Mouse (Mus musculus): ENCODE measurements around the gene Ube2n. TPM values are rescaled to one million over a fixed set of nuclear protein-coding genes. Genes with fewer than 3 reads are reported as not detected.

Ube2n gene
- polyA plus RNA-seq, 1 experiment from 2014 or later: 266 TPM

DNA sequence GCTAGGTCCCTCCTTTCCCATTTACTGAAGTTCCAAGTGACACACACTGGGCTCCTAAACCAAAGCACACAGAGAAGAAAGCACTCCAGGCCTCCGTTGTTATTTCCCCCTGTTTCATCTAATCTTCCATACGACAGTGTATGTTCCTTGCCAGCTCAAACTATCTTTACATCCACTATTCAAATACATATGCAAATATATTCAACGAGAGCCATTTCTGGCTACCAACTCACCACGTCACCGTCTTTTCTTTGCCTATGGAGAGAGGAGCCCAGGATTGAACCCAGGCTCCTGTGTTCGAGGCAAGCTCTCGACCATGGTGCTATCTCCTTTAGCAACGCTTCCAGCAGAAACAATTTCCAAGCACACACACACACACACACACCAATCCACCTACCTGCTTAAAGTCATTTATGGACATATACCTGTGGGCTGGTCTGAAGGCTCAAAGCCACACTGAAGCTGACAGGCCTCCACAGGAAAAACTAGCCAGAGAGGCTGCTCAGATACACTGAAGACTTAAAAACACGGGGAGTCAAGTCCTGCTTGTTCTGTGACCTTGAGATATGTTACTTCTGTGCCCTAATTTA is 45.5 kb downstream of the Ube2n start:
- H3K9ac ChIP-seq: no peak overlapping the region; the same call in 1 of the 2 replicates
- peak overlapping the region; percentile 3; the same call in 1 of the 2 replicates for H3K27ac ChIP-seq (ENCODE audit: poor library complexity, severe bottlenecking)
- no peak for ATAC-seq (ENCODE audit: insufficient number of reproducible peaks, low FRiP score)
- H3K4me1 ChIP-seq (replicated peaks): peaks cover 59% of the 10 kb centered on the region
- H3K4me3 ChIP-seq: peak overlapping the region; percentile 30
- peak overlapping the region; percentile 47 for H3K4me2 ChIP-seq
- peaks cover 6% of the 10 kb centered on the region for H3K36me3 ChIP-seq
- H3K27me3 ChIP-seq (replicated peaks): no peaks in the 10 kb centered on the region
- no peaks in the 10 kb centered on the region for H3K9me3 ChIP-seq (replicated peaks)
- WGBS: 76% methylated on average over 9 of the region's 9 CpGs

DNA sequence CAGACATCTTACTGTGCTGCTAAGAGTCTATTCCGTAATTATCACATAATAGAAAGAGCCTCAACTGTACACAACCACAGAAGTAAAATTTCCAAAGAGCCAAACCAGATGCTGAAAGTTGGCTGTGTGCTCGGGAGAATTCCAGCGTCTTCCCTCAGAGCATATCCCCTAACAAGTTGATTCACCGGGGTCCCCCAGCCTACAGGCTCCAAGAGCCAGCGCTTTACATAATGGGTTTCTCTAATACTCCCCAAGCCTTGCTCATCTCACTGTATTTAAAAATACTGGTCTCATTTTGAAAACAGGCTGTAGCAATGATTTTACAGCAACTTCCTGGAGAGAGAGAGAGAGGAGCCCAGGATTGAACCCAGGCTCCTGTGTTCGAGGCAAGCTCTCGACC is 46.7 kb downstream of the Ube2n start:
- peak overlapping the region; percentile 97 for H3K9ac ChIP-seq
- H3K9me3 ChIP-seq (replicated peaks): no peaks in the 10 kb centered on the region
- ATAC-seq (ENCODE audit: insufficient number of reproducible peaks, low FRiP score): no peak
- H3K27me3 ChIP-seq (replicated peaks): no peaks in the 10 kb centered on the region
- WGBS: 53% methylated on average over 7 of the region's 7 CpGs
- H3K27ac ChIP-seq (ENCODE audit: poor library complexity, severe bottlenecking): no peak overlapping the region
- H3K4me1 ChIP-seq (replicated peaks): peaks cover 53% of the 10 kb centered on the region
- peak overlapping the region; percentile 88 for H3K4me2 ChIP-seq
- peak overlapping the region; percentile 89 for H3K4me3 ChIP-seq
- H3K36me3 ChIP-seq: peaks cover 6% of the 10 kb centered on the region

DNA sequence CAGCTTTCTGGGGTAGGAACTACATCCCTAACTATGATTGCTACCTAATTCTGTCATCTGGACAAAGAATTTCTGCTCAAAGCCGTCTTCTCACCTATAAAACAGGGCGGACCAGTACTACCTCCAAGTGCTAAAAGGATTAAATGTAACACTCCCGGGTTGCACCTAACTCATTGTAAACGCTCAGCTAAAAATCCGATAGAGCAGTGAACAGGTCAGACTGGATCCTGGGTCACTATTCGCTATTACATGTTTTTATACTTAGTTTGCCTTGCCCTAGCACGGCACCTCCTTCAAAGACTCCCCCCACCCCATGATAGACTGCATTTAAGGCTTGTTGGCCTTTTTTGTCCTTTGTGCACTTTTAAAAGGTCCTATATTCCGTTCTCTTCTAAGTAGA is 47.5 kb downstream of the Ube2n start:
- H3K27me3 ChIP-seq (replicated peaks): no peaks in the 10 kb centered on the region
- no peaks in the 10 kb centered on the region for H3K9me3 ChIP-seq (replicated peaks)
- H3K4me1 ChIP-seq (replicated peaks): peaks cover 45% of the 10 kb centered on the region
- 6% methylated on average over 8 of the region's 8 CpGs for WGBS
- H3K27ac ChIP-seq (ENCODE audit: poor library complexity, severe bottlenecking): peak overlapping the region; percentile 93; the same call in 1 of the 2 replicates
- no peak for ATAC-seq (ENCODE audit: insufficient number of reproducible peaks, low FRiP score)
- peak overlapping the region; percentile 89 for H3K4me3 ChIP-seq
- H3K4me2 ChIP-seq: peak overlapping the region; percentile 88
- H3K36me3 ChIP-seq: peaks cover 4% of the 10 kb centered on the region
- H3K9ac ChIP-seq: peak overlapping the region; percentile 97

DNA sequence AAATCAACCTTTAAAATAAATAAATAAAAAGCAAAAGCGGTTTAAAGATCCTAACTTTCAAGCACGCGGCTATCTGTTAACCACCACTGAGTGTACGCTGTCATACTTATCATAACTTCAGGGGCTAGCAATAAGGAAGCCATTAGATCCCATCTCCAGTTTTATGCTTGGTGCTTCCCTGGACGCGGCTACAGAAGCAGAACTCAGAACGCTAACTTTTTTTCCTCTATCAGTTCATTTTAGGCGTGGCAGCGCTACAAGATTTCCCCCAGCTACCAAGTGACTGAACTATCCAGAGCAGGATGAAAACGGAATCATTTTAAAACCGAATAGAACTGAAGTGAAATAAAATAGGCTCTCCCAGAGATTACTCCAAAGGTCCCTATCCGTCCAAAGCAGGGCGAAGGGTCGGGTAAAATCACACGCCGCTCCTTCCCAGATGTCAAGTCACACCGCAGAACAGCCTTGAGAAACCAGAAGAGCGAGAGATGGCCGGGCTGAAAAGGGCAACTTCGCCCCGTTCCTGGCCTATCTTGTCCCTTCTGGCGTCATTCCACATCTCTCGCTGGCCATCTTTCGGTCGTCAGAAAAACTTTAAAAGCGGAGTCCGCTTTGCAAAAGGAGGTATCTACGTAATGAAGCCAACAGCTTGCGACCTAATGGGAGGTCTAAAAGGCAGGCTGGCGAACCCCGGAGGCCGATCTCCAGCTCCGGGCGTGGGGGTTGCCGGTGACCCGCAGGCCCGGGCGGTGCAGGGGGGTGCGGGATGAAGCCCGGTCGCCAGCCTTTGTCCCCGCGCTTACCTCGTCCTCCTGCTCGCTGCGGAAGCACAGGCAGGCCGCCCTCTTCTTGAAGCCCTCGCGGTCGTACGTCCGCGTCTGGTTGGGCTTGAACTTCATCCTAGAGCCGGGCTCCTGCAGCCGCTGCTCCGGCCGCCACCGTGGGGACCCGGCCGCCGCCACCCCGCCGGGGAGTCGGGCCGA is 48.2 kb downstream of the Ube2n start:
- H3K4me3 ChIP-seq: peak overlapping the region; percentile 89
- no peaks in the 10 kb centered on the region for H3K9me3 ChIP-seq (replicated peaks)
- H3K4me2 ChIP-seq: peak overlapping the region; percentile 88
- H3K27me3 ChIP-seq (replicated peaks): no peaks in the 10 kb centered on the region
- H3K36me3 ChIP-seq: no peaks in the 10 kb centered on the region; the same call in 1 of the 2 replicates
- peak; percentile 34 for ATAC-seq (ENCODE audit: insufficient number of reproducible peaks, low FRiP score)
- under 1% methylated on average over 65 of the region's 65 CpGs for WGBS
- peaks cover 44% of the 10 kb centered on the region for H3K4me1 ChIP-seq (replicated peaks)
- peak overlapping the region; percentile 97 for H3K9ac ChIP-seq
- H3K27ac ChIP-seq (ENCODE audit: poor library complexity, severe bottlenecking): peak overlapping the region; percentile 93

DNA sequence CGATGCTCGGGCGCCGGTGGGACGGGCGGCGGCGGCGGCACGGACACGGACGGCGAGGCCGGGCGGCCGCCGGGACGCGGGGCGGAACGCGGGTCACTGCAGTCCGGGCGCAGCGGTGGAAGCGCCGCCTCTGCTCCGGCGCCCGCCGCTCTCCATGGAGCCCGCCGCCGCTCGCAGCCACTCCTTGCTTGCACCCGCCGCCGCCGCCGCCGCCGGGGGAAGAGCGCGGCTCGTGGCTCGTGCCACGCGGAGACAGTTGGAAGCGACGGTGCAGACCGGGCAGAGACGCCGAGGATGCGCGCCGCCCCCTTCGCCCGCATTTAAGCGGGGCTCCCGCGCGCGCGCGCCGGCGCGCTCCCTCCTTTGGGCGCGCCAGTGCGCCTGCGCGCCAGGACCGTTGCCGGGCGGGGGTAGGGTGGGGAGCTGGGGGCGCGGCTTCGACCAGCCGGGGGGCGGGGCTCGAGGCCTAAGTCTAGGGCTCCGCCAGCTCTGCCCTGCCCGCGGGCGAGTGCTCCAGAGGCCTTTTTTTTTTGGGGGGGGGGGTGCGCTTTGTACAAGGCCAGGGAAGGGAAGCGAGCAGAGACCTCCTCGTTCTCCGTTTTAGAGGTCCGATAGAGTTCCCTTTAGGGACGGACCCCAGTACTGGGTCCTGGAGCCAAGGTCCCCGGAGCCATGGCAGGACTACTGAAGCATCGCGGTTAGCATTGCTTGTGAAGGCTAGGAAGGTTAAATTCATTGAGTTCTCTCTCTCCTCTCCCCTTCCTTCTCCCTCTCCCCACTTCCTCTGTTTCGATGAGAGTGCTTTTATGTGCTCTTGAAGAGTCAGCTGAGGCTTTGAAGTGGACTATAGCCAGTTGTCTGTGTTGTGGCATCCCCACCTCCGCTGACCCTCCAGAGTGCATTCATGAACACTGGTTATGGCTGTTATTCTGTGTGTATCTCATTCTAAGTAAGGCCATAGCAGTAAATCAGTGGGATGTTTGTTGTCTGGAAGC is 49.2 kb downstream of the Ube2n start, which contains the start of gene Nudt4:
Gene Nudt4 (minus strand): TSS at position 296 of the 995 bp plus-strand sequence.
- Histone ChIP-seq H3K36me3 (no peaks in the 10 kb centered on the region; the same call in 1 of the 2 replicates), H3K9ac (peak within 1 kb of the TSS; percentile 97), H3K4me2 (peak within 1 kb of the TSS; percentile 88), H3K27me3 (replicated peaks) (no peaks in the 10 kb centered on the region), H3K27ac (ENCODE audit: poor library complexity, severe bottlenecking) (peak within 1 kb of the TSS; percentile 93), H3K4me1 (replicated peaks) (peaks cover 37% of the 10 kb centered on the region), H3K4me3 (peak within 1 kb of the TSS; percentile 89), H3K9me3 (replicated peaks) (no peaks in the 10 kb centered on the region)
- ATAC-seq (ENCODE audit: insufficient number of reproducible peaks, low FRiP score): peak; percentile 93
- 2% methylated on average over 91 of the region's 97 CpGs for WGBS

DNA sequence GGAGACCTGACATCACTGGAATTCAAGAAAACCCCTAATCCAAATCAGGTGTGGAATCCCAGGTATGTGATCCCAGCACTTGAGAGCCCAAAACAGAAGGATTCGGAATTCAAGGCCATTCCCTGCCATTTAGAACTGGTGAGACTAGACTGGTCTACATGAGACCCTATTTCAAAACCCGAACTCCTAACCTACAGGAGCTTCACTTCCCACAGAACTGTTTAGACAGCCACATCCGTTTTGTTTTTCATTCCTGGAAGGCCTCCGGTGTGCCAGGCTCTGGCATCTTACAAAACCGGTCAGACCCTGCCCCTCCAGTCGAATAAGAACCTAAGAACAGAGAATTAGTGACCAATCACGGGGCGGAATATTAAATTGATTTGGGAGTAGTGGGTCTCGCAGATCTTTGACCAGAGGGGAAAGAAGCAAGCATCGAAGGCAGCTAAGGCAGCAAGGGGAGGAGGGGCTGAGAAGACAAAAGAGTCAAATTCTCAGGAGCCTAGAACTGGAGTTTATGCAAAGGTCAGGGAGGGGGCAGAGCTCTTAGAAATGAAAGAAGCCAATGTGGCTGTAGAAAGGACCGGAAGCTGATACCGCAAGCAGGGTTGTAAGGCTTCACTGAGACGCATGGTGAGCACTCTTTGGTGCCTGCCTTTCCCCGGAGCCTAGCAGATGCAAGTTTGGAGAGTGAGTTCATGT is 50.4 kb downstream of the Ube2n start:
- Histone ChIP-seq H3K4me2 (peak overlapping the region; percentile 37), H3K4me1 (replicated peaks) (peaks cover 27% of the 10 kb centered on the region), H3K9me3 (replicated peaks) (no peaks in the 10 kb centered on the region), H3K36me3 (no peaks in the 10 kb centered on the region), H3K9ac (peak overlapping the region; percentile 29), H3K27ac (ENCODE audit: poor library complexity, severe bottlenecking) (peak overlapping the region; percentile 26; the same call in 1 of the 2 replicates), H3K27me3 (replicated peaks) (no peaks in the 10 kb centered on the region), H3K4me3 (no peak overlapping the region; the same call in 1 of the 2 replicates)
- WGBS: 26% methylated on average over 14 of the region's 14 CpGs
- ATAC-seq (ENCODE audit: insufficient number of reproducible peaks, low FRiP score): no peak

DNA sequence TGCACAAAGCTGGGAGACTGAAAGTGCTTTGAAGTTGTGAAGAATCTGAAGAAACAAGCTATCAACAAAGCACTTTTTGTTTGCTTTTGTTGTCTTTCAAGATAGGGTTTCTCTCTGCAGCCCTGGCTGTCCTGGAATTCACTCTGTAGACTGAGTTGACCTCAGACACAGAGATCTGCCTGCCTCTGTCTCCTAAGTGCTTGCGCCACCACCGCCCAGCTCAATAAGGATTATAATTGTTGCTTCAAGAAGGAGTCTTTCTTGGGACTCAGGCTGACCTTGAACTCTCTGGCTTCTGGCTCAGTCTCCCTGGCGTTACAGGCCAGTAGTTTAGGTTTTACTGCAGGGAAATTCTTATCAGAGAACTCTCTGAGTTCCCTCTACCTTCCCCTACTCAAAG is 51.8 kb downstream of the Ube2n start:
- WGBS: 78% methylated on average over 3 of the region's 3 CpGs
- H3K27ac ChIP-seq (ENCODE audit: poor library complexity, severe bottlenecking): no peak overlapping the region
- peaks cover 15% of the 10 kb centered on the region for H3K4me1 ChIP-seq (replicated peaks)
- H3K27me3 ChIP-seq (replicated peaks): no peaks in the 10 kb centered on the region
- H3K9me3 ChIP-seq (replicated peaks): no peaks in the 10 kb centered on the region
- no peak overlapping the region for H3K4me3 ChIP-seq
- H3K4me2 ChIP-seq: no peak overlapping the region
- no peak for ATAC-seq (ENCODE audit: insufficient number of reproducible peaks, low FRiP score)
- H3K9ac ChIP-seq: no peak overlapping the region
- H3K36me3 ChIP-seq: no peaks in the 10 kb centered on the region

DNA sequence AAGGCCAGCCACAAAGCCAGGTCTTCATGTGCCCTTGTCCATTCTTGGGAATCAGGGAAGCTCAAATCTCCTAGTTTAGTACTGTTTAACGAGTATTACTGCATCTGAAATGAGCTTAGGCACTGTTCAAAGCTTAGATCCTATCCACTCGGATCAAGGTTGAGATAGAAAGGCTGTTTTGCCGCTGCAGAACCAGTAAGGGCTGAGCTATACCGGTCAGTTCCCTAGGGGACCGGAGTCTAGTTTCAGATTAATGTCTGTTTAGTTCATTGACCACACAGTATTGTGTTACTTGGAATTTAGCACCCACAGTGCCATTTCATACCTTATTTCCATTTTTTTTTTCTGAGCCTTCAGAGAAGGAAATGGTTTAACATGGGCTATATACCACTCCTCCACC is 52.6 kb downstream of the Ube2n start:
- Histone ChIP-seq H3K9me3 (replicated peaks) (no peaks in the 10 kb centered on the region), H3K36me3 (no peaks in the 10 kb centered on the region), H3K4me2 (no peak overlapping the region), H3K27me3 (replicated peaks) (no peaks in the 10 kb centered on the region), H3K4me1 (replicated peaks) (peaks cover 15% of the 10 kb centered on the region), H3K9ac (no peak overlapping the region), H3K27ac (ENCODE audit: poor library complexity, severe bottlenecking) (0 out of 2 replicates have a peak overlapping the region, but pooled peaks have one; percentile 10), H3K4me3 (no peak overlapping the region)
- no peak for ATAC-seq (ENCODE audit: insufficient number of reproducible peaks, low FRiP score)
- WGBS: 83% methylated on average over 5 of the region's 5 CpGs

DNA sequence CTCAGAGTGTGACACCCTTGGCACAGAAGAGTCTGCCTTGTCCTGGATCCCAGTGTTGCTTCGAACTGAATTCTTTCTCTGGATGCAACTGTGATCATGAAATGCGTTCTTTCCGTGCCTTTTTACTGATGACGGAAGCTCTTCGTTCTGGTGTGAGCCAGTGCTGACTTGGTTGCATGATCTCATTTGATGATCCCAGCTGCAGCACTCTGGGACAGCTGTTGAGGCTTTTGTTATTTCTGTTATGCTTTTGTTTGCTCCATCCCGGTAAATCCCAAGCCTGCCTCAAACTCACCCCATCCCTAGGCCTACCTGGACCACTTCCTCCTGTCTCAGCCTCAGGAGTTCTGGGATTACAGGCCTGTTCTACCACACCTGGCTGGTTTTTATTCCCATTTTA is 53.1 kb downstream of the Ube2n start:
- H3K4me2 ChIP-seq: no peak overlapping the region
- no peak overlapping the region for H3K4me3 ChIP-seq
- 0 out of 2 replicates have a peak overlapping the region, but pooled peaks have one; percentile 10 for H3K27ac ChIP-seq (ENCODE audit: poor library complexity, severe bottlenecking)
- no peaks in the 10 kb centered on the region for H3K36me3 ChIP-seq
- no peaks in the 10 kb centered on the region for H3K27me3 ChIP-seq (replicated peaks)
- WGBS: 83% methylated on average over 6 of the region's 6 CpGs
- H3K4me1 ChIP-seq (replicated peaks): peaks cover 15% of the 10 kb centered on the region
- no peaks in the 10 kb centered on the region for H3K9me3 ChIP-seq (replicated peaks)
- H3K9ac ChIP-seq: no peak overlapping the region
- ATAC-seq (ENCODE audit: insufficient number of reproducible peaks, low FRiP score): no peak

DNA sequence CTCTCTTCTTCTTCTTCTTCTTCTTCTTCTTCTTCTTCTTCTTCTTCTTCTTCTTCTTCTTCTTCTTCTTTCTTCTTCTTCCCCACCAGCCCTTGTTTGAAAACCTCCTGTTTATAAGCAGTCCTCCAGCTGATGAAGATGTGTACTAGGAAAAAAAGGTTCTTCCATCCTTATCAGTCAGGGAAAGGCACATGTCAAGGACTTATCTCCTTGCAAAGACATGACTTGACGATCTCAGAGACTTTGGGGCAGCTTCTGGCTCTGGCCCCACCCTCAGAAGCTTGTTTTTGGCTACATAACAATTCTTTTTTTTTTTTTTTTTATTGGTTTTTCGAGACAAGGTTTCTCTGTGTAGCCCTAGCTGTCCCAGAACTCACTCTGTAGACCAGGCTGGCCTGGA is 54.5 kb downstream of the Ube2n start:
- H3K9me3 ChIP-seq (replicated peaks): no peaks in the 10 kb centered on the region
- no peaks in the 10 kb centered on the region for H3K36me3 ChIP-seq
- 40% methylated on average over 2 of the region's 2 CpGs for WGBS
- H3K4me3 ChIP-seq: no peak overlapping the region
- no peak overlapping the region; the same call in 1 of the 2 replicates for H3K27ac ChIP-seq (ENCODE audit: poor library complexity, severe bottlenecking)
- no peaks in the 10 kb centered on the region for H3K27me3 ChIP-seq (replicated peaks)
- peak; percentile 88 for ATAC-seq (ENCODE audit: insufficient number of reproducible peaks, low FRiP score)
- H3K4me2 ChIP-seq: no peak overlapping the region
- no peak overlapping the region for H3K9ac ChIP-seq
- H3K4me1 ChIP-seq (replicated peaks): peaks cover 14% of the 10 kb centered on the region

Data from heart, embryonic 12.5 days (tissue).